Mouse (Mus musculus) hindbrain, embryonic 12.5 days (tissue): ENCODE results near the gene Cpm. TPM values are rescaled to one million over a fixed set of nuclear protein-coding genes. Genes with fewer than 3 reads are reported as not detected.
"Not testable (repeated sequence)": the region's sequence is repeated elsewhere in the genome, so short reads cannot be mapped to it uniquely, and the experiment has no call there.

Experiments
- ATAC-seq: fragments of 200-750 bp; cut with Nextera tagmentation; 2 replicates; pipeline ENCODE4 v1.8.0; 2017; ENCODE audit warnings: moderate TSS enrichment; ENCODE audit not compliant: low FRiP score
- H3K27ac ChIP-seq: fragments of 300-500 bp; sonication (generic); 2 replicates; pipeline ENCODE4 v1.5.1; 2016; ENCODE audit warnings: mild to moderate bottlenecking
- H3K27me3 ChIP-seq: fragments of 300-500 bp; sonication (generic); 2 replicates; pipeline ENCODE4 v1.6.1; 2016; ENCODE audit warnings: mild to moderate bottlenecking
- H3K36me3 ChIP-seq: fragments of 300-500 bp; sonication (generic); 2 replicates; pipeline ENCODE4 v1.6.1; 2016; ENCODE audit warnings: mild to moderate bottlenecking
- H3K4me1 ChIP-seq: fragments of 300-500 bp; sonication (generic); 2 replicates; pipeline ENCODE4 v1.6.1; 2016
- H3K4me2 ChIP-seq: fragments of 300-500 bp; sonication (generic); replicated peaks from 2 replicates; pipeline ENCODE4 v1.6.1; 2016; ENCODE audit warnings: mild to moderate bottlenecking
- H3K4me3 ChIP-seq: fragments of 300-500 bp; sonication (generic); 2 replicates; pipeline ENCODE4 v1.5.1; 2016; ENCODE audit warnings: mild to moderate bottlenecking
- H3K9ac ChIP-seq: fragments of 300-500 bp; sonication (generic); 2 replicates; pipeline ENCODE4 v1.6.1; 2016; ENCODE audit warnings: mild to moderate bottlenecking, moderate library complexity
- H3K9me3 ChIP-seq: fragments of 300-500 bp; sonication (generic); replicated peaks from 2 replicates; pipeline ENCODE4 v1.6.1; 2016; ENCODE audit warnings: mild to moderate bottlenecking
- WGBS: fragments of 180-500 bp; shearing (Covaris S2); methylation state at CpG from one replicate; pipeline ENCODE4 v1.1.7; 2016; 5-methylcytosine and 5-hydroxymethylcytosine counted together
- polyA plus RNA-seq: library from polyadenylated mRNA; unstranded; fragments of >200 nt; fragmentation: Nextera tagmentation; extraction: Ambion mirVana; gene quantifications from 2 replicates; pipeline ENCODE4 v1.2.1, GENCODE M21; 2016

Gene Cpm
- polyA plus RNA-seq, 1 experiment from 2014 or later, result 6.0 TPM

GRCm38 (mm10) chr10:117611976-117612375 is 17.3 kb upstream of the Cpm start:
- WGBS, result 83% methylated on average over 2 of the region's 2 CpGs
- Histone ChIP-seq H3K4me3 (no peak overlapping the region), H3K27me3 (no peaks in the 10 kb centered on the region), H3K4me2 (no peak overlapping the region), H3K9me3 (no peaks in the 10 kb centered on the region), H3K9ac (no peak overlapping the region), H3K27ac (no peak overlapping the region), H3K4me1 (no peaks in the 10 kb centered on the region), H3K36me3 (no peaks in the 10 kb centered on the region)
- ATAC-seq, result no peak

- WGBS, result 84% methylated on average over 8 of the region's 8 CpGs
- H3K27ac ChIP-seq, result no peak overlapping the region
- no peak for ATAC-seq
- H3K4me2 ChIP-seq, result no peak overlapping the region
- no peaks in the 10 kb centered on the region for H3K4me1 ChIP-seq
- no peaks in the 10 kb centered on the region for H3K9me3 ChIP-seq
- no peak overlapping the region for H3K9ac ChIP-seq
- no peaks in the 10 kb centered on the region for H3K27me3 ChIP-seq
- H3K36me3 ChIP-seq, result no peaks in the 10 kb centered on the region
- no peak overlapping the region for H3K4me3 ChIP-seq
Measured at GRCm38 (mm10) chr10:117612621-117613584, 16.4 kb upstream of the Cpm start.

GRCm38 (mm10) chr10:117613960-117614359 is 15.3 kb upstream of the Cpm start:
- 75% methylated on average over 6 of the region's 6 CpGs for WGBS
- no peaks in the 10 kb centered on the region for H3K9me3 ChIP-seq
- H3K27me3 ChIP-seq, result no peaks in the 10 kb centered on the region
- H3K4me1 ChIP-seq, result no peaks in the 10 kb centered on the region
- no peak overlapping the region for H3K9ac ChIP-seq
- no peak overlapping the region for H3K4me2 ChIP-seq
- no peak overlapping the region for H3K4me3 ChIP-seq
- no peak overlapping the region for H3K27ac ChIP-seq
- ATAC-seq, result no peak
- H3K36me3 ChIP-seq, result no peaks in the 10 kb centered on the region

- H3K4me3 ChIP-seq, result no peak overlapping the region
- no peaks in the 10 kb centered on the region for H3K4me1 ChIP-seq
- no peak overlapping the region for H3K27ac ChIP-seq
- no peaks in the 10 kb centered on the region for H3K27me3 ChIP-seq
- no peaks in the 10 kb centered on the region for H3K9me3 ChIP-seq
- H3K36me3 ChIP-seq, result no peaks in the 10 kb centered on the region
- 68% methylated on average over 3 of the region's 3 CpGs for WGBS
- H3K4me2 ChIP-seq, result no peak overlapping the region
- ATAC-seq, result no peak
- H3K9ac ChIP-seq, result no peak overlapping the region
Measured at GRCm38 (mm10) chr10:117614387-117614786, 14.9 kb upstream of the Cpm start.

GRCm38 (mm10) chr10:117615239-117615638 is 14.1 kb upstream of the Cpm start:
- no peaks in the 10 kb centered on the region for H3K27me3 ChIP-seq
- H3K4me1 ChIP-seq, result no peaks in the 10 kb centered on the region
- H3K9ac ChIP-seq, result no peak overlapping the region
- H3K4me2 ChIP-seq, result no peak overlapping the region
- H3K4me3 ChIP-seq, result no peak overlapping the region
- no peak for ATAC-seq
- H3K27ac ChIP-seq, result no peak overlapping the region
- no peaks in the 10 kb centered on the region for H3K36me3 ChIP-seq
- 94% methylated on average over 8 of the region's 8 CpGs for WGBS
- no peaks in the 10 kb centered on the region for H3K9me3 ChIP-seq

- no peak for ATAC-seq
- no peaks in the 10 kb centered on the region for H3K27me3 ChIP-seq
- no peak overlapping the region for H3K9ac ChIP-seq
- H3K4me2 ChIP-seq, result no peak overlapping the region
- H3K27ac ChIP-seq, result no peak overlapping the region
- H3K36me3 ChIP-seq, result no peaks in the 10 kb centered on the region
- 81% methylated on average over 4 of the region's 4 CpGs for WGBS
- no peak overlapping the region for H3K4me3 ChIP-seq
- H3K4me1 ChIP-seq, result no peaks in the 10 kb centered on the region
- H3K9me3 ChIP-seq, result no peaks in the 10 kb centered on the region
Measured at GRCm38 (mm10) chr10:117615746-117616145, 13.6 kb upstream of the Cpm start.

- H3K9me3 ChIP-seq, result no peaks in the 10 kb centered on the region
- no peak overlapping the region for H3K4me3 ChIP-seq
- H3K9ac ChIP-seq, result no peak overlapping the region
- H3K27ac ChIP-seq, result no peak overlapping the region
- H3K4me1 ChIP-seq, result no peaks in the 10 kb centered on the region
- 90% methylated on average over 6 of the region's 6 CpGs for WGBS
- no peak for ATAC-seq
- no peak overlapping the region for H3K4me2 ChIP-seq
- H3K36me3 ChIP-seq, result no peaks in the 10 kb centered on the region
- H3K27me3 ChIP-seq, result no peaks in the 10 kb centered on the region
Measured at GRCm38 (mm10) chr10:117616191-117616680, 13.1 kb upstream of the Cpm start.

- WGBS, result 87% methylated on average over 4 of the region's 4 CpGs
- H3K4me2 ChIP-seq, H3K36me3 ChIP-seq, H3K9ac ChIP-seq, H3K27me3 ChIP-seq, H3K4me1 ChIP-seq, H3K9me3 ChIP-seq, H3K27ac ChIP-seq, H3K4me3 ChIP-seq, ATAC-seq: not testable (repeated sequence)
Measured at GRCm38 (mm10) chr10:117616765-117617164, 12.5 kb upstream of the Cpm start.

GRCm38 (mm10) chr10:117617568-117618345 is 11.5 kb upstream of the Cpm start:
- H3K9ac ChIP-seq, result no peak overlapping the region
- no peaks in the 10 kb centered on the region for H3K9me3 ChIP-seq
- no peak overlapping the region for H3K27ac ChIP-seq
- H3K4me1 ChIP-seq, result no peaks in the 10 kb centered on the region
- H3K4me2 ChIP-seq, result no peak overlapping the region
- no peak for ATAC-seq
- WGBS, result 87% methylated on average over 3 of the region's 3 CpGs
- H3K36me3 ChIP-seq, result no peaks in the 10 kb centered on the region
- no peaks in the 10 kb centered on the region for H3K27me3 ChIP-seq
- no peak overlapping the region for H3K4me3 ChIP-seq

- Histone ChIP-seq H3K27me3 (no peaks in the 10 kb centered on the region), H3K9me3 (no peaks in the 10 kb centered on the region), H3K27ac (no peak overlapping the region), H3K4me1 (no peaks in the 10 kb centered on the region), H3K9ac (no peak overlapping the region), H3K36me3 (no peaks in the 10 kb centered on the region), H3K4me3 (no peak overlapping the region), H3K4me2 (no peak overlapping the region)
- 88% methylated on average over 27 of the region's 27 CpGs for WGBS
- no peak for ATAC-seq
Measured at GRCm38 (mm10) chr10:117619041-117619861, 10.0 kb upstream of the Cpm start.

GRCm38 (mm10) chr10:117619862-117620179 is 9.5 kb upstream of the Cpm start:
- no peak overlapping the region for H3K4me3 ChIP-seq
- H3K4me1 ChIP-seq, result no peaks in the 10 kb centered on the region
- no peak for ATAC-seq
- no peaks in the 10 kb centered on the region for H3K9me3 ChIP-seq
- H3K27me3 ChIP-seq, result no peaks in the 10 kb centered on the region
- no peak overlapping the region for H3K9ac ChIP-seq
- WGBS, result 88% methylated on average over 2 of the region's 2 CpGs
- no peak overlapping the region for H3K4me2 ChIP-seq
- H3K36me3 ChIP-seq, result no peaks in the 10 kb centered on the region
- no peak overlapping the region for H3K27ac ChIP-seq

- Histone ChIP-seq H3K36me3 (no peaks in the 10 kb centered on the region), H3K4me1 (no peaks in the 10 kb centered on the region), H3K9me3 (no peaks in the 10 kb centered on the region), H3K27ac (no peak overlapping the region), H3K9ac (no peak overlapping the region), H3K4me2 (no peak overlapping the region), H3K27me3 (no peaks in the 10 kb centered on the region), H3K4me3 (no peak overlapping the region)
- ATAC-seq, result no peak
- WGBS, result 96% methylated on average over 4 of the region's 4 CpGs
Measured at GRCm38 (mm10) chr10:117620530-117620929, 8.8 kb upstream of the Cpm start.
